Mouse (Mus musculus) macrophage (primary cell): ENCODE measurements around the gene Kmt2b. TPM values are rescaled to one million over a fixed set of nuclear protein-coding genes. Genes with fewer than 3 reads are reported as not detected.

Experiments used
- H3K27ac ChIP-seq: fragments of 350-480 bp; formaldehyde crosslinking; 2 replicates; pipeline ENCODE4 v1.9.0; 2021
- H3K36me3 ChIP-seq: fragments of 350-480 bp; formaldehyde crosslinking; 2 replicates; pipeline ENCODE4 v1.9.0; 2021; ENCODE audit errors: inconsistent target
- H3K4me3 ChIP-seq: fragments of 350-480 bp; formaldehyde crosslinking; 2 replicates; pipeline ENCODE4 v1.9.0; 2021; ENCODE audit errors: inconsistent target
- H3K79me2 ChIP-seq: fragments of 350-480 bp; formaldehyde crosslinking; 2 replicates; pipeline ENCODE4 v1.9.0; 2021; ENCODE audit errors: inconsistent target
- WGBS: methylation state at CpG from one replicate; pipeline ENCODE4 v1.1.7; 2026; ENCODE audit warnings: inconsistent platforms; ENCODE audit not compliant: missing documents; 5-methylcytosine and 5-hydroxymethylcytosine counted together
- polyA plus RNA-seq: library from polyadenylated mRNA; stranded (reverse); fragments of 250-400 nt; gene quantifications from 3 replicates; pipeline ENCODE4 v1.2.4, GENCODE M21; 2018; ENCODE audit warnings: inconsistent platforms

Gene Kmt2b
- polyA plus RNA-seq, 1 experiment from 2014 or later: 35.4 TPM

DNA sequence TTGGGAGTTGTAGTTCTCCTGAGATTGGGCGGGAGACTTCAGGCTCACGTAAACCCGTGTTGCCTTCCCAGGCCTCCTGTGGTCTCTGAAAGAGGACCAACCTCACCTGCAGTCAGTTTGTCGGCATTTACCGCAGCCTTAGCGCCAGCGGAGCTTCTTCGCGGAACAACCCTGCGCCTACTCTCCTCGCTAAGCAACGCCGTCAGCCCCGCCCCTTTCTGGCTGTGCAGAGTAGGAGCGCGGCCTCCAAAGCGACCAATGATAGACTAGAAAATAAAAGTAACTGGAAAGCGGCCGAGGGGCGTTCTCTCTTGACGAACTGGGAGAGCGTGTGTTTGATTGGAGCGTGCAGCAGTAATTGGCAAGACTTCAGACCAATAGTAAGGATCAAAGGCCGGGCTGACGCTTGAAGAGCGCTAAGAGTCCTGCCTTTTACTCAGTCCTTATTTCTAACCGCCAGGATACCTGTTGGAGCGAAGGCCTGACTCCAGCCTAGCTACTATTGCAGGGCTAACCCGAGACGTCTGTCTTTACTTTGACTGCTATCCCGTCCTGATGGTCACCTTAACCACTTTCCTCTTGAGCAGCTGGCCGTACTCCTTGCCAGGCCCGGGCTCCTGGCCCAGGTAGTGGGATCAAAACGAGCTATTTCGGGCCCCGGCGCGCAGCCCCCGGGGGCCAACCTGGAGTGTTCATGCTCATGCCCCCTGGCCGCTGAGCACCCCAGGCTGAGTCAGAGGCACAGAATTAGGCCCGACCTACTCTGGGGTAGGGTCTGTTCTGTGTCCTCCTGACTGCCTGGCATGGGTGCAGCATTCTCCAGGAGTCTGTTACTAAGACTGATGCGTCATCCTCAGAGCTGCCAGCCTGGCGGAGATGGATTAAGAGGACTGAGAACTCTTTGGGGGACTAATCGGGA is 36.2 kb downstream of the Kmt2b start, which contains the start of the genes Hspb6 and Proser3:
Gene Hspb6, plus strand, starts transcription at position 77 of the 919 bp plus-strand sequence.
Gene Proser3, minus strand, starts transcription at position 198 of the 919 bp plus-strand sequence.
- Histone ChIP-seq H3K79me2 (no peaks in the 10 kb centered on the region), H3K27ac (peak within 1 kb of the TSS; percentile 90), H3K4me3 (peak within 1 kb of the TSS; percentile 82), H3K36me3 (peaks cover 27% of the 10 kb centered on the region; the same call in 1 of the 2 replicates)
- 1% methylated on average over 44 of the region's 44 CpGs for WGBS

DNA sequence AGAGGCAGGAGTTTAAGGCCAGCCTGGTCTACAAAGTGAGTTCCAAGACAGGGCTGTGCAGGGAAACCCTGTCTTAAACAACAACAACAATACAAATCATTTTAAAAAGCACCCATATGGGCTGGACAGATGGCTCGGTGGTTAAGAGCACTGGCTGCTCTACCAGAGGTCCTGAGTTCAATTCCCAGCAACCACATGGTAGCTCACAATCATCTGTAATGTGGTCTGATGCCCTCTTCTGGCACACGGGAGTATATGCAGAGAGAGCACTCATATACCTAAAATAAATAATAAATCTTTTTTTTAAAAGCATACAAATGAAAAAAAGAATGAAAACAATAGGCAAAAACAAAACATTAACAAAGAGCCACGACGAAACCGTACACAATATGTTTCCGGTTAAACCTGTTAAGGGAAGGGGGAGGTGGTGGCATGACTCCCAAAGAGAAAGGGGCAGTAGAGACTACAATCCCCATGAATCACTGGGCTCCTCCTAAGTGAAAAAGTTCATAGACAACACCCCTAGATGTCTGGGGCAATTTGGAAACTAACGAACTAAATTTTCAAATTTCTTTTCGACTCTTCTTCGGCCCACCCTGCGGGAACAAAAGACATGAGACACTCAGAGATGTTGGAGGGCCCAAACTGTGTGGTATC is 37.0 kb downstream of the Kmt2b start:
- peak overlapping the region; percentile 90 for H3K27ac ChIP-seq
- no peaks in the 10 kb centered on the region for H3K79me2 ChIP-seq
- peak overlapping the region; percentile 82 for H3K4me3 ChIP-seq
- H3K36me3 ChIP-seq: peaks cover 19% of the 10 kb centered on the region; the same call in 1 of the 2 replicates
- WGBS: 3% methylated on average over 8 of the region's 10 CpGs

DNA sequence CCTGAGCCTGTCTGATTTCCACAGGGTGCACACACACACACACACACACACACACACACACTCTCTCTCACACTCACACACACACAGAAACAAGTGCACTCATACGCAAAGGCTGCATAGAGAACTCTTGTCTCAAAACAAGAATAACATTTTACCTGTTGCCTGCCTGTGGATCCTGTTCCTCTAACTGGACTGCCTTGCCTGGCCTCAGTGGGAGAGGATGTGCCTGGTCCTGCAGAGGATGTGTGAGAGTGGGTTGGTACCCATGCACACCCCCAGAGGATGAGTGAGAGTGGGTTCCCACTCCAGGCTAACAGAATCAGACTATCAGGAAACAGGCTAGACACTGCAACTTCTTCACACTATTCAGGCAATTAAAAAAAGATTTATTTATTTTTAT is 37.9 kb downstream of the Kmt2b start:
- H3K79me2 ChIP-seq: no peaks in the 10 kb centered on the region
- H3K36me3 ChIP-seq: peaks cover 11% of the 10 kb centered on the region; the same call in 1 of the 2 replicates
- 91% methylated on average over 1 of the region's 1 CpGs for WGBS

DNA sequence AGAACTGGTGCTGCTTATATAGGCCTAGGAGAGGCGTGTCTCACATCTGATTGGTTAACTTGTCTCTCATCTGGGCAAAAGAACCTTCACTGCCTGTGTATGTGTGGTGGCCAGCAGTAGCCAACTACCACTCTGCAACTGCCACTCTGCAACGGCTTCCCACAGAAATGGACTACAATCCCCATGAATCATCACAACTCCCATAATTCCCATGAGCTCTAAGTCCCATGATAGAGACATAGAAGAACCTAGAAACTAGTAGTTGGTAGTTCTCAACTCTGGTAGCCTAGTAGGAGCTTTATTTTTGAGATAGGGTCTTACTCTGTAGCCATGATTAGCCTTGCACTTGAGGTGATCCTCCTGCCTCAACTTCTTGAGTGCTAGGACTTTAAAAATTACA is 38.6 kb downstream of the Kmt2b start:
- WGBS: 92% methylated on average over 1 of the region's 2 CpGs
- Histone ChIP-seq H3K79me2 (no peaks in the 10 kb centered on the region), H3K36me3 (peaks cover 4% of the 10 kb centered on the region; the same call in 1 of the 2 replicates)

More for the DNA sequence above, 37.9 kb downstream of the Kmt2b start:
- Histone ChIP-seq H3K27ac (no peak overlapping the region), H3K4me3 (no peak overlapping the region)

DNA sequence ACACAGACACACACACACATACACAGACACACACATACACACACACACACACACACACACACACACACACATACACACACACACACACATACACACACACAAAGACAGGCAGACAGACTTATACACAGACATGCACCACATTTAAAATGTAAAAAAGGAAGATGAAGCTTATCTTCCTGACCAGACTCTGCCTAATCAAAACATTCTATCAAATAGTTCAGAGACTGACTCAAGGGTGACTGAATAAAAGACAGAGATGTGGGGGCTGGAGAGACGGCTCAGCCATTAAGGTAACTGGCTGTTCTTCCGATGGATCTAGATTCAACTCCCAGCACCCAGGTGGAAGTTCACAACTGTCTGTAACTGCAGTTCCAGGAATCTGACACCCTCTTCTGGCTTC is 44.2 kb downstream of the Kmt2b start:
- no peak overlapping the region for H3K27ac ChIP-seq
- H3K4me3 ChIP-seq: no peak overlapping the region
- H3K36me3 ChIP-seq: no peaks in the 10 kb centered on the region; the same call in 1 of the 2 replicates
- 96% methylated on average over 2 of the region's 2 CpGs for WGBS
- H3K79me2 ChIP-seq: no peaks in the 10 kb centered on the region

More for the DNA sequence above, 38.6 kb downstream of the Kmt2b start:
- no peak overlapping the region for H3K27ac ChIP-seq
- no peak overlapping the region for H3K4me3 ChIP-seq

DNA sequence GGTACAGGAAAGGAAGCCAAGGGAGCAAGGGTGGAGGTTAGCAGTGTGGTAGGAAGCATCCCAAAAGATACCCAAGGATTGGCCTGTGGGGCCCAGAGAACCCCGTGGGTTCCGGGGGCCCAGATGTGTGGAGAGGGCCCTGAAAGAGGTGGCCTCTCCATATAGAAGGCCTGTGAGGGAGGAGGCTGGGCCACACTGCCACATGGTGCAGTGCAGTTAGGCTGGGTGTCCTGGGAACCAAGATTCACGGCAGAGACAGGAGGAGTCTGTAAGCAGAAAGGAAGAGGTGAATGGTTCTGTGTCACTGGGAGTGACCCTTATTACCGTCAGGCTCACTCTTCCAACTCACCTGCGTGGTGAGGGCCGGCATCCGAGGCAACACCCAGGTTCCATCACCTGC is 48.0 kb downstream of the Kmt2b start:
- Histone ChIP-seq H3K79me2 (no peaks in the 10 kb centered on the region), H3K4me3 (no peak overlapping the region), H3K27ac (no peak overlapping the region), H3K36me3 (no peaks in the 10 kb centered on the region)
- WGBS: 95% methylated on average over 7 of the region's 7 CpGs

DNA sequence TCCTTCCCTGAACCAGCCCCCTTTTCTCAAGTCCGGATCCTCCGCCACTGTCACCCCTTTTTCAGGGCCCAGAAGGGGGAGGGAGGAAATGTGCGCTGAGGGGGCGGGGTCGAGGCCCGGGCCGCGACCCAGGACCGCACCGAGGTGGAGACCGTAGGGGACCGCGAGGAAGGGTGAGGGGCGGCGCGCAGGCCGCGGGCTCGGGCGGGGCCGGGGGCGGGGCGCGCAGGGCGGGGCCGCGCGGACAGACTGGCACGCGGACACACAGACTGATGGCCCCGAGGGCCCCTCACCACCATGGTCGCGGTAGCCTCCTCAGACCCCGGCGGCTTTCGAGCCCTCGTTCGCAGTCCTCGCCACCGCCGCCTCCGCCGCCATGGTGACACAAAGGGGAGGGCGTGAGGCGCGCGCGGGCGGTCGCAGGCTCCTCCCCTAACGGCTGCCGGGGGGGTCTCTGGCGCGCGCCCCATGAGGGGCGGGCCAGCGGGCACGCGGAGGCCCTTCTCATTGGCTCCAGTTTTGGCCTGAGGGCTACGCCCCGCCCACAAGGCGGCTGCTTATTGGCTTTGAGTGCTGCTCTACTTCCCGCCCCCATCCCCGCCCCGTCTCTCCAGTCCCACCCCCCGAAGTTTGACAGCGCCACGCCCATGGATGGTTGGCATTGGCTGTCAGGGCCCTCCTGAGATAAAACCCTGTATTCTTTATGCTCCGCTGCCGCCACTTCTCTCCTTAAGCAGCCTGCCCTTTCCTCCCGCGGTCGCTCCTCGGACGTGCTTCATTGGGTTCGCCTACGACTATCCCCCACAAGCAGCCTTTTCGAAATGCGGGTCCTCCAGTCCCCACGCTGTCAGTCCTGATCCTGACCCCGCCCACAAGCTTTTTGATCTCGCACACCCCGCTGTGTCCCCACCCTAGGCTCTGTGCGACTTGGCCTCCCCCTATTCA is 53.6 kb downstream of the Kmt2b start, which contains the start of gene Arhgap33:
Gene Arhgap33, minus strand, starts transcription at position 428 of the 945 bp plus-strand sequence.
- H3K27ac ChIP-seq: peak within 1 kb of the TSS; percentile 17; the same call in 1 of the 2 replicates
- H3K36me3 ChIP-seq: no peaks in the 10 kb centered on the region
- no peaks in the 10 kb centered on the region for H3K79me2 ChIP-seq
- under 1% methylated on average over 58 of the region's 84 CpGs for WGBS
- peak within 1 kb of the TSS; percentile 48 for H3K4me3 ChIP-seq

DNA sequence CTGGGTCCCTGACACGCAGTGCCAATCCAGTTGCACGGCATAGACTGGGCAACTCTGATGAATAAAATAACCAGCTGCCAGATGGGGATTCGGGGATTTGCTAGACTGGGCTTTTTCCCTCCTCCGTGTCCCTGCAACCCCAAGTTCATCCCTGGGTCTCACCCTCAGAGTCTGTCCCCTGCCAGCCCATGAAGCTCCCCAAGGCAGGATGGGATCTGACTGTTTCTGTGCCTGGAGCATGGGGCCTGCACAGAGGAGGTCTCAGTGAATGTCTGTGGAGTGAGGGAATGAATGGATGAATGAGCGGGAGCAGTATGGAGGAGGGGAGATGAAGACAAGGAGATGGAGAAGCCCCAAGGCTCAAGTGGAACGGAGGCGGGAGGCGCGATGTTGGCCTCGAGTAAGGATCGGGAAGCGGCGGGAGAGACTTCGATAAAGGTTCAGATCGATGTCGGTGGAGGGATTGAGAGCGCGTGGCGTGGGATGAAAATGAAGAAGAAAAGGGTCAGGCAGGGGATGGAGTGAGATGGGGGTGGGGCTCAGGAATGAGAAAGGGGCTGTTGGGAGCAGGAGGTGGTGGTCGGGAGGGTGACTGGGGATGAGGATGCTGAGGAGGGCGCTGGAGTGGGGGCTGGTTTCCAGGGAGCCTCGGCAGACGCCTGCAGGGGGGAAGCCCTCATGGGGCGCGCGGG is 54.4 kb downstream of the Kmt2b start:
- WGBS: 41% methylated on average over 25 of the region's 26 CpGs
- Histone ChIP-seq H3K79me2 (no peaks in the 10 kb centered on the region), H3K27ac (no peak overlapping the region), H3K36me3 (no peaks in the 10 kb centered on the region), H3K4me3 (peak overlapping the region; percentile 14; the same call in 1 of the 2 replicates)

DNA sequence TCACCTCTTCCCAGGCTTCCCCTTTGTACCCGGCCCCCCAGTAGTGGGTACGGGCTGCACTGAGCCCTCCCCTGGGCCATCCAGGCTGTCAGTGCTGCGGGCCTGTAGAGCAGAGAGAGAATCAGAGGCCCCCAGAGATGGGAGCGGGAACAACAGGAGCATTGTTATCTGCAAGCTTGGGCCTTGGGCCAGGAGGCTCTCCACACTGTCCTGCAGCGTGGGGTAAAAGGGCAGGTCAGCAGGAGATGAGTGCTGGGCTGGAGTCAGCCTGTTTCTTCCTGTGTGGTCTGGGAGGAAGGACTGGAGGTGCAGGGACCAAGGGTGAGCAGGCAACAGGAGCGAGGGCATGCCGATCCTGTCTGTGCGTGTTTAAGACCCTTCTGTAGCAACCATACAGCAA is 55.6 kb downstream of the Kmt2b start:
- Histone ChIP-seq H3K79me2 (no peaks in the 10 kb centered on the region), H3K4me3 (no peak overlapping the region), H3K36me3 (no peaks in the 10 kb centered on the region), H3K27ac (no peak overlapping the region)
- 90% methylated on average over 8 of the region's 8 CpGs for WGBS

DNA sequence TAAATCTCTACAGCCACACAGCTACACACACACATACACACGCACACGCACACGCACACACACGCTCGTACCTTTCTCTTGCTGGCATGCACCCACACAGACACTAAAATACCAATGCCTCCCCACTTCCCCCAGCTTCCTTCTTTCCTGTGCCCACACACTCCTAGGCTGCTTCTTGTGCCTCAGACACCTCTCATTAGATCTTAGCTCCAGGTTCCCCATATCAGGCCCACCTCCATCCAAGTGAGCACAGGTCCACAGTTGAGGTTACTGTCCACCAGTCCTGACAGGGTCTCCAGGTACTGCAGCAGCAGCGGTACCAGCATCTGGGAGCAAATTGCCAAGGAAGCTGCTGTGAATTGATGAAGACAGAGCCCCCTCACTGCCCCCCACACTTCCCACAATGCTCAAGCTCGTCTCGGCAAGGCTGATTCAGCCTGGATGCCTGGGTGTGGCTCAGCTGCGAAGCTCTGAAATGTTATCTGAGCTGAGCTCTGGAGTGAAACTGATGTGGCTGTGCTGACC is 57.2 kb downstream of the Kmt2b start:
- no peak overlapping the region for H3K27ac ChIP-seq
- H3K36me3 ChIP-seq: no peaks in the 10 kb centered on the region
- H3K4me3 ChIP-seq: no peak overlapping the region
- 96% methylated on average over 9 of the region's 9 CpGs for WGBS
- H3K79me2 ChIP-seq: no peaks in the 10 kb centered on the region

DNA sequence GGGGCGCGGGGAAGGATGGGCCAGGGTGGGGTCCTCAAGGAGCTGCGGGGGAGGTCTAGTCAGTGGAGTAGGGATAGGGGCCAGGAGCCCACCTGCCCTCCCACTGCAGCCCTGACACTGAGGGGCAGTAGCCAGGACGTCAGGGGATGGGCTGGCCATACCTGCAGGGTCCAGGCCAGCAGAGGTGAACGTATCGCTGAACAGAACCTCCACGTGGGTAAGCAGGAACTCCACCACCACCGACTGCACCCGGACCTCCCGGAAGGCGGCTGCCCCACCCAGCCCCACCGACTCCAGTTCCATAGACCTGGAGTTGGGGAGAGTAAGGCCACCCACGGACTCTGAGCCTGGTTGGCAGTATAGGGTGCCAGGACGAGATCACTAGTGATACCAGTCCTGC is 61.5 kb downstream of the Kmt2b start:
- H3K36me3 ChIP-seq: no peaks in the 10 kb centered on the region

DNA sequence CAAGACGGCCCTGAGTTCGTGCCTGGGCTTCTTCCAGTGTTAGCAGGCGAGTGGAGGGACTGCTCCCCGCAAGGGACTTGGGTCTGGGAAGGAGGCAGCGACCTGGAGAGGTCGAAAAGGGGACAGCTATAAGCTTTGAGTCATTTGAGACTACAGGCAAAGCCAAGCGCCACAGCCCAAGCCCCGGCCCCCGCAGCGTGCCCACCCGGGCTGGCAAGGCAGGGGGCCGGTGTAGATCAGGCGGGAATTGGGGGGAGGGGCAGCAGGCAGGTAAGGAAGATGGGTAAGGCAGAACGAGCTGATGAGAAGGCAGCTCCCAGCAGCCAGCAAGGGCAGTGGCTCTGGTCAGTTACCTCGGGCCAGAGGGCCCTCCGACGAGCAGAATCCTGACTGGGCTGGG is 62.1 kb downstream of the Kmt2b start:
- no peaks in the 10 kb centered on the region for H3K36me3 ChIP-seq
- no peak overlapping the region for H3K27ac ChIP-seq
- no peak overlapping the region for H3K4me3 ChIP-seq
- WGBS: 91% methylated on average over 17 of the region's 17 CpGs
- H3K79me2 ChIP-seq: no peaks in the 10 kb centered on the region

More for the DNA sequence above, 61.5 kb downstream of the Kmt2b start:
- Histone ChIP-seq H3K4me3 (no peak overlapping the region), H3K27ac (no peak overlapping the region), H3K79me2 (no peaks in the 10 kb centered on the region)
- 94% methylated on average over 14 of the region's 14 CpGs for WGBS

DNA sequence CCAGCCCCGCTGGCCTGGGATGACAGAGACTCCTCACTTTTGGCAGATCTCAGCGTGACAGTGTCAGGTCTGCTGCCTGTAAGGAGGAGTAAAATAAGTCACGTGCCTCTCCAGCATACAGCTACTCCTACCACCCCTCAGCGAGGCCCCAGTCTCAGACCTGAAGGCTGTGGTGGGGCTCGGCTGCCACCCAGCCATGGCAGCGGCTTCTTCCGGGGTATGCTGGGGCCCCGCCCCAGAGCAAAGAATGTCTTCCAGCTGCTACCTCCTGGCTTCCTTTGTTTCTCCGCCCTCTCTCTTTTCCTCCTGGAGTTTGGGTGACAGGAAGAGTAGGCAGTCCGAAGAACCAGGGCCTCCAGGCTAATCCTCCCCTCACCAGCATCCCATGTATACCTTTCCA is 62.6 kb downstream of the Kmt2b start:
- Histone ChIP-seq H3K36me3 (no peaks in the 10 kb centered on the region), H3K79me2 (no peaks in the 10 kb centered on the region), H3K4me3 (no peak overlapping the region), H3K27ac (no peak overlapping the region)
- WGBS: 94% methylated on average over 10 of the region's 10 CpGs
